Mouse (Mus musculus): Measurements from ENCODE around the gene Ppp1r12b.

GRCm38 (mm10) chr1:134713421-134713969, 242.2 kb downstream of the Ppp1r12b start:
- no peak for TF ChIP-seq CTCF (IDR thresholded peaks at IDR 0.05)
- TF ChIP-seq EP300 (IDR thresholded peaks at IDR 0.05), result no peak
